Mouse (Mus musculus) urinary bladder, postnatal 10 days (tissue): ENCODE measurements around the gene Fam53b.
"Not testable (repeated sequence)": the region's sequence is repeated elsewhere in the genome, so short reads cannot be mapped to it uniquely, and the experiment has no call there.

Source experiments
- DNase-seq: peaks from one replicate; pipeline ENCODE4 v3.0.0; 2022; ENCODE audit warnings: low spot score

The Fam53b gene

GRCm38 (mm10) chr7:132681831-132682230 is 131.9 kb downstream of the Fam53b start:
- no peak for DNase-seq

- DNase-seq = no peak
These were observed 132.4 kb downstream of the Fam53b start for GRCm38 (mm10) chr7:132681296-132681695.

GRCm38 (mm10) chr7:132679549-132679948 is 134.1 kb downstream of the Fam53b start:
- no peak for DNase-seq

GRCm38 (mm10) chr7:132679117-132679516 is 134.6 kb downstream of the Fam53b start:
- no peak for DNase-seq

GRCm38 (mm10) chr7:132675922-132676321 is 137.8 kb downstream of the Fam53b start:
- no peak for DNase-seq

- DNase-seq = no peak
These were observed 139.5 kb downstream of the Fam53b start for GRCm38 (mm10) chr7:132673931-132674755.

GRCm38 (mm10) chr7:132672481-132672959 is 141.2 kb downstream of the Fam53b start:
- no peak for DNase-seq

- no peak for DNase-seq
These were observed 142.9 kb downstream of the Fam53b start for GRCm38 (mm10) chr7:132670863-132671165.

GRCm38 (mm10) chr7:132669999-132670862 is 143.5 kb downstream of the Fam53b start:
- DNase-seq = no peak

GRCm38 (mm10) chr7:132668604-132669003 is 145.1 kb downstream of the Fam53b start:
- no peak for DNase-seq

- DNase-seq = no peak
These were observed 147.2 kb downstream of the Fam53b start for GRCm38 (mm10) chr7:132666516-132666915.

- no peak for DNase-seq
These were observed 147.9 kb downstream of the Fam53b start for GRCm38 (mm10) chr7:132665664-132666382.

- DNase-seq = no peak
These were observed 148.9 kb downstream of the Fam53b start for GRCm38 (mm10) chr7:132664815-132665214.

GRCm38 (mm10) chr7:132662831-132663230 is 150.9 kb downstream of the Fam53b start:
- not testable (repeated sequence) for DNase-seq
